Mouse (Mus musculus) thymus, postnatal 25 days (tissue): ENCODE data around the gene Vmn1r60.
"Not testable (repeated sequence)": the region's sequence is repeated elsewhere in the genome, so short reads cannot be mapped to it uniquely, and the experiment has no call there.

Experiments used
- DNase-seq: peaks from one replicate; pipeline ENCODE4 v3.0.0; 2022

Gene Vmn1r60

DNA sequence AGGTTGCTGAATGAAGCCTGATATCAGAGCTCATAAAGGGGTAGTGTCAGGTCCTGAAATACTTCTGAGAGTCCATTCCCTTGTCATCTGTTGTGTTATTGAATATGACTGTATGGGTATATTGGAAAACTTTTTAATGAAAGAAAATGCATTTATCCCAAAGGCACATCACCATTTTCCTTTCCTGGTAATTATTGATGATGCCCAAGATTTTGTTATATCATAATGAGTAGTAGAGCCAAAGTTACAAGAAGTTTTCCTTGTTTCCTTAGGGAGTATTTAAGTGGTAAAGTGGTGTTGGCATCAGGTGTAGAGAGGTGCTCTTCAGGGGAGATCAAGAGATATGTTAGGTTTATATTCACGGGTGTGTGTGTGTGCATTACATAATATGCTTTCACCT, at the start of gene Vmn1r60:
Gene Vmn1r60 (minus strand): TSS at position 101 of the 400 bp plus-strand sequence.
- not testable (repeated sequence) for DNase-seq

DNA sequence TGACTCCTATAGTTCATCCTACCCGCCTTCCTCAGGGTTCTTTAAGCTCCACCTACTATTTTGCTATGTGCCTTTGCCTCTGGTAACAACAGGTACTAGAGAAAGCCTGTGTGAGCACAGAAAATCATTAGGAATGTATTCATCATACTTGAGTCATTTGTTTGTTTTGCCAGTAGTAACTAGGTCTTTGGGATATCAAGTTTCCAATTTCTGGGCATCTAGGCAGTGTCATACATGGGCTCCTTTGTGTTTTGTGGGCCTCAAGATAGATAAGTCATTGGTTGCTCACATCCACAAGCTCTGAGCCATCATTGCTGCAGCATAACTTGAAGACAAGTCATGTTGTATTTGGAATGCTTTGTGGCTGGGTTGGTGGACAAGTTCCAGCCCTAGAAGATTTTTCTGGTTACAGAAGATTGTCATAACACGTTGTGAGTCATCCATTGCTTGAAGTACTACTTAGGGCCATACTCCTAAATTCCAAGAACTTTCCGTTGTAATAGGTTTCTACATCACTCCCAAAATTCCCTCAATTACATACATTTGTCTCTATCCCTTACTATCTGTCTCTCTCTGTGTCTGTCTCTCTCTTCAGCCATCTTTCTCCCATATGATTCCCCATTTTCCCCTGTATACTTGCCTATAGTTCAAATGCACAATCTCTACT, 6.2 kb downstream of the Vmn1r60 start:
- not testable (repeated sequence) for DNase-seq

DNA sequence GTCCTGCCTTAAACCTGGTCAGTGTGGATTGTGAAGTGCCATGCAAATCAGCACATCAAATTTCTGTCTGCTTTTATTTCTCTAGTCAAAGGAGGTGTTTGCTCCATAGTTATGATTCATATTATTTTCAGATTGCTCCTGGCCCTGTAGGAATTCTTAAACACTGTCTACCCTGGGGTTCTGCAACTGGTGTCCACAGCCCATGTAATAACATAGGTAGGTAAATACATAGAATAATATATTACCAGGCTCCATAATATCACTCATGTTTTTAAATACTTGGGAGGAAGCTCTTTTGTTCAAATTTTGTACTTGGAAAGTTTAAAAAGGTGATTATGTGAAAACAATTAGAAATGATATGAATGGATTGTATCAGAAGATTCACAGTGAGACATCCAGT, 53.3 kb downstream of the Vmn1r60 start, which contains the start of gene Vmn2r28:
Gene Vmn2r28 (minus strand): TSS at position 101 of the 400 bp plus-strand sequence.
- not testable (repeated sequence) for DNase-seq
